Comparison of ENCODE assay signal across 10 mouse cellular contexts in the genomic region with DNA sequence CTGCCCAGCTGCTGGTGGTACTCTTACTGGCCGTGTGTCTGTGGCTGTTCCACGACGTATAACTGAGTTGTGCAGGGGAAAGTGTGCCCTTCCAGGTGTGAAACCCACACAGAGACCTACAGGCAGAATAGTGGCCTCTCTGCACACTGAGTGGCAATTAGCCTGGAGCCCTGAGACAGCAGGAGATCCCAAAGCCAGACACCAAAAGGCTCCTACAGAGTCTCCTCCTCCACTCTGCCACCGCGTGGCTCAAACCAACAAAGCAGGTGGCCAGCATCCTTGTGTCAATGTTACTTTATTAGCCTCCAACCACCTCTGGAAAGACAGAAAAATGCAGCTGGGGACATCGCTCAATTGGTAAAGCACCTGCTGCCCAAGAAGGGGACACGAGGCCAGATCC. TPM values are rescaled to one million over a fixed set of nuclear protein-coding genes. Genes with fewer than 3 reads are reported as not detected.
DNase-seq lines count a peak whose midpoint lies in the region; ATAC-seq and TF ChIP-seq lines count a peak whose summit lies in the region.
"Had no signal": no experiment of that assay in that cellular context is flagged by ENCODE, and none has a peak within 500 bp of the region (broad histone marks: within the 10 kb centered on the region; RNA-seq: fewer than 3 reads in every experiment).

No protein-coding gene starts in this region.

- no peaks in the 10 kb centered on the region for H3K27me3 ChIP-seq in cerebellum, adult 2 months (ENCODE audit: control insufficient read depth, insufficient read depth, low read length)
- peaks cover 23% of the 10 kb centered on the region for H3K27me3 ChIP-seq in hindbrain, embryonic 10.5 days (ENCODE audit: insufficient read depth, poor library complexity, severe bottlenecking)
- H3K27me3 ChIP-seq in hindbrain, embryonic 11.5 days (ENCODE audit: control insufficient read depth, insufficient read depth, low read length) = peaks cover 2% of the 10 kb centered on the region; the same call in 1 of the 2 replicates
- no peaks in the 10 kb centered on the region for H3K27me3 ChIP-seq in neural tube, embryonic 13.5 days
- H3K27me3 ChIP-seq in neural tube, embryonic 15.5 days (replicated peaks) = no peaks in the 10 kb centered on the region
- H3K27me3 ChIP-seq in stomach, postnatal 0 days (ENCODE audit: control insufficient read depth, insufficient read depth, low read length) = no peaks in the 10 kb centered on the region
- H3K27me3 ChIP-seq: Patski had no signal

- no peak overlapping the region for H3K4me2 ChIP-seq in hindbrain, embryonic 11.5 days (replicated peaks; ENCODE audit: low read depth, low read length)
- no peak overlapping the region for H3K4me2 ChIP-seq in neural tube, embryonic 13.5 days
- no peak overlapping the region for H3K4me2 ChIP-seq in neural tube, embryonic 15.5 days
- H3K4me2 ChIP-seq in stomach, postnatal 0 days (replicated peaks; ENCODE audit: low read depth) = no peak overlapping the region
- H3K4me2 ChIP-seq: liver, embryonic 15.5 days had no signal

- H3K4me1 ChIP-seq in cerebellum, adult 2 months (ENCODE audit: control insufficient read depth, insufficient read depth, low read length) = no peaks in the 10 kb centered on the region
- H3K4me1 ChIP-seq in hindbrain, embryonic 10.5 days (replicated peaks) = peaks cover 71% of the 10 kb centered on the region
- no peaks in the 10 kb centered on the region for H3K4me1 ChIP-seq in hindbrain, embryonic 11.5 days (replicated peaks; ENCODE audit: control insufficient read depth, insufficient read depth, low read length)
- H3K4me1 ChIP-seq in neural tube, embryonic 13.5 days (replicated peaks) = peaks cover 57% of the 10 kb centered on the region
- peaks cover 44% of the 10 kb centered on the region for H3K4me1 ChIP-seq in neural tube, embryonic 15.5 days
- no peaks in the 10 kb centered on the region for H3K4me1 ChIP-seq in stomach, postnatal 0 days (replicated peaks; ENCODE audit: control insufficient read depth, insufficient read depth)

- TF ChIP-seq POLR2A in cerebellum, adult 2 months (IDR thresholded peaks at IDR 0.05; ENCODE audit: borderline replicate concordance, insufficient read depth, low read length) = no peak

- no peaks in the 10 kb centered on the region for H3K9me3 ChIP-seq in hindbrain, embryonic 10.5 days
- no peaks in the 10 kb centered on the region for H3K9me3 ChIP-seq in hindbrain, embryonic 11.5 days (ENCODE audit: control insufficient read depth, low read length)
- no peaks in the 10 kb centered on the region for H3K9me3 ChIP-seq in neural tube, embryonic 13.5 days
- H3K9me3 ChIP-seq in neural tube, embryonic 15.5 days (replicated peaks) = no peaks in the 10 kb centered on the region
- H3K9me3 ChIP-seq in stomach, postnatal 0 days (ENCODE audit: control insufficient read depth, low read length) = no peaks in the 10 kb centered on the region
- H3K9me3 ChIP-seq: liver, embryonic 15.5 days had no signal

- 50% methylated on average over 7 of the region's 7 CpGs for WGBS in cerebellum, adult 2 months
- 42% methylated on average over 7 of the region's 7 CpGs for WGBS in hindbrain, embryonic 10.5 days
- WGBS in hindbrain, embryonic 11.5 days = 44% methylated on average over 7 of the region's 7 CpGs
- WGBS in neural tube, embryonic 13.5 days = 37% methylated on average over 7 of the region's 7 CpGs
- WGBS in neural tube, embryonic 15.5 days = 43% methylated on average over 7 of the region's 7 CpGs
- 46% methylated on average over 7 of the region's 7 CpGs for WGBS in stomach, postnatal 0 days

- peaks cover 11% of the 10 kb centered on the region for H3K36me3 ChIP-seq in hindbrain, embryonic 10.5 days
- H3K36me3 ChIP-seq in hindbrain, embryonic 11.5 days (ENCODE audit: control insufficient read depth, insufficient read depth, low read length) = no peaks in the 10 kb centered on the region; the same call in 1 of the 2 replicates
- peaks cover 9% of the 10 kb centered on the region for H3K36me3 ChIP-seq in neural tube, embryonic 13.5 days
- peaks cover 11% of the 10 kb centered on the region for H3K36me3 ChIP-seq in neural tube, embryonic 15.5 days
- 0 out of 2 replicates have a peak, but pooled peaks cover 3% of the 10 kb centered on the region for H3K36me3 ChIP-seq in stomach, postnatal 0 days (ENCODE audit: control insufficient read depth, insufficient read depth, low read length)

- TF ChIP-seq CTCF in cerebellum, adult 2 months (IDR thresholded peaks at IDR 0.05; ENCODE audit: borderline replicate concordance, insufficient read depth, low read depth, low read length) = peak; percentile 18; the same call in 1 of the 2 replicates
- TF ChIP-seq CTCF in stomach, postnatal 0 days (IDR thresholded peaks at IDR 0.05; ENCODE audit: low read depth) = peak; percentile 65

- no peak overlapping the region for H3K27ac ChIP-seq in cerebellum, adult 2 months (ENCODE audit: insufficient read depth, low read length)
- peak overlapping the region; percentile 19 for H3K27ac ChIP-seq in hindbrain, embryonic 10.5 days
- H3K27ac ChIP-seq in hindbrain, embryonic 11.5 days (ENCODE audit: low read depth, low read length) = no peak overlapping the region
- no peak overlapping the region; the same call in 1 of the 2 replicates for H3K27ac ChIP-seq in neural tube, embryonic 13.5 days (replicated peaks)
- H3K27ac ChIP-seq in neural tube, embryonic 15.5 days (replicated peaks) = no peak overlapping the region
- H3K27ac ChIP-seq in stomach, postnatal 0 days (replicated peaks) = peak overlapping the region; percentile 24; the same call in 1 of the 2 replicates
- H3K27ac ChIP-seq: liver, embryonic 15.5 days had no signal

- ATAC-seq in hindbrain, embryonic 11.5 days (ENCODE audit: low FRiP score) = no peak
- ATAC-seq in neural tube, embryonic 13.5 days (ENCODE audit: low read depth) = no peak
- no peak for ATAC-seq in neural tube, embryonic 15.5 days (ENCODE audit: low FRiP score)
- no peak for ATAC-seq in stomach, postnatal 0 days (ENCODE audit: low FRiP score, low TSS enrichment)
- ATAC-seq: Patski had no signal

- no peak overlapping the region for H3K4me3 ChIP-seq in cerebellum, adult 2 months (replicated peaks; ENCODE audit: insufficient read depth, low read depth, low read length)
- H3K4me3 ChIP-seq in hindbrain, embryonic 10.5 days = no peak overlapping the region
- H3K4me3 ChIP-seq in hindbrain, embryonic 11.5 days (ENCODE audit: low read depth, low read length) = no peak overlapping the region
- no peak overlapping the region for H3K4me3 ChIP-seq in neural tube, embryonic 13.5 days
- H3K4me3 ChIP-seq in neural tube, embryonic 15.5 days (replicated peaks) = no peak overlapping the region
- H3K4me3 ChIP-seq in stomach, postnatal 0 days (ENCODE audit: low read depth, low read length) = no peak overlapping the region
- H3K4me3 ChIP-seq: liver, embryonic 15.5 days had no signal

- TF ChIP-seq EP300 in stomach, postnatal 0 days (optimal IDR thresholded peaks at IDR 0.05) = no peak

- DNase-seq in cerebellum, adult 2 months = no peak
- no peak for DNase-seq in cerebellum, adult 8-10 months
- no peak for DNase-seq in hindbrain, embryonic 10.5 days (ENCODE audit: low spot score)
- no peak for DNase-seq in hindbrain, embryonic 11.5 days (ENCODE audit: low spot score)
- DNase-seq in stomach, postnatal 0 days (ENCODE audit: low spot score) = no peak
- no peak for DNase-seq in adrenal gland, postnatal 10 days

- H3K9ac ChIP-seq in hindbrain, embryonic 11.5 days (ENCODE audit: low read depth, low read length) = no peak overlapping the region
- peak overlapping the region; percentile 41; the same call in 1 of the 2 replicates for H3K9ac ChIP-seq in neural tube, embryonic 13.5 days
- no peak overlapping the region for H3K9ac ChIP-seq in neural tube, embryonic 15.5 days (replicated peaks)
- H3K9ac ChIP-seq in stomach, postnatal 0 days (ENCODE audit: low read length) = no peak overlapping the region
- H3K9ac ChIP-seq: liver, embryonic 15.5 days had no signal

RNA-seq across cellular contexts. Expression of a gene that starts 14.7 kb away (rescaled TPM):
- 105 and 113 TPM in 2 replicates for polyA plus RNA-seq in cerebellum, adult 2 months (2012; rRNA removed)
- polyA plus RNA-seq in hindbrain, embryonic 10.5 days (2016; fragmentation: Nextera tagmentation; extraction: Ambion mirVana) = 3.5 and 3.8 TPM in 2 replicates
- 2.4 and 2.8 TPM in 2 replicates for polyA plus RNA-seq in hindbrain, embryonic 11.5 days (2014; fragmentation: Nextera tagmentation; extraction: Ambion mirVana)
- polyA plus RNA-seq in neural tube, embryonic 13.5 days (2015; fragmentation: Nextera tagmentation; extraction: Ambion mirVana) = 16.1 and 17.2 TPM in 2 replicates
- polyA plus RNA-seq in neural tube, embryonic 15.5 days (2015; fragmentation: Nextera tagmentation; extraction: Ambion mirVana) = 28.7 and 31.1 TPM in 2 replicates
- 22.1 and 22.2 TPM in 2 replicates for polyA plus RNA-seq in stomach, postnatal 0 days (2015; fragmentation: Nextera tagmentation; extraction: Ambion mirVana)
- total RNA-seq in adrenal gland, postnatal 10 days (2021) = 10 to 100 TPM; 40.8 to 44.7 TPM

RNA-seq across cellular contexts. Expression of a gene that starts 15.5 kb away (rescaled TPM):
- polyA plus RNA-seq in cerebellum, adult 2 months (2012; rRNA removed) = 13.7 and 14.2 TPM in 2 replicates
- 0.47 and 1.2 TPM in 2 replicates for polyA plus RNA-seq in hindbrain, embryonic 10.5 days (2016; fragmentation: Nextera tagmentation; extraction: Ambion mirVana)
- polyA plus RNA-seq in hindbrain, embryonic 11.5 days (2014; fragmentation: Nextera tagmentation; extraction: Ambion mirVana) = 0.32 and 0.43 TPM in 2 replicates
- polyA plus RNA-seq in neural tube, embryonic 13.5 days (2015; fragmentation: Nextera tagmentation; extraction: Ambion mirVana) = 1.9 and 2.3 TPM in 2 replicates
- polyA plus RNA-seq in neural tube, embryonic 15.5 days (2015; fragmentation: Nextera tagmentation; extraction: Ambion mirVana) = 3.1 and 3.4 TPM in 2 replicates
- 2.6 and 2.7 TPM in 2 replicates for polyA plus RNA-seq in stomach, postnatal 0 days (2015; fragmentation: Nextera tagmentation; extraction: Ambion mirVana)
- total RNA-seq in adrenal gland, postnatal 10 days (2021) = 1 to 10 TPM; 4.1 to 6.0 TPM

RNA-seq across cellular contexts. Expression of a gene that starts 42.0 kb away (rescaled TPM):
- 1.9 and 2.2 TPM in 2 replicates for polyA plus RNA-seq in cerebellum, adult 2 months (2012; rRNA removed)
- polyA plus RNA-seq in hindbrain, embryonic 10.5 days (2016; fragmentation: Nextera tagmentation; extraction: Ambion mirVana) = 3.8 and 6.6 TPM in 2 replicates
- polyA plus RNA-seq in hindbrain, embryonic 11.5 days (2014; fragmentation: Nextera tagmentation; extraction: Ambion mirVana) = 2.1 and 2.7 TPM in 2 replicates
- 3.7 TPM in 2 replicates for polyA plus RNA-seq in neural tube, embryonic 13.5 days (2015; fragmentation: Nextera tagmentation; extraction: Ambion mirVana)
- polyA plus RNA-seq in neural tube, embryonic 15.5 days (2015; fragmentation: Nextera tagmentation; extraction: Ambion mirVana) = 1.4 and 4.0 TPM in 2 replicates
- polyA plus RNA-seq in stomach, postnatal 0 days (2015; fragmentation: Nextera tagmentation; extraction: Ambion mirVana) = 5.7 and 6.1 TPM in 2 replicates
- 10 to 100 TPM; 11.1 to 14.4 TPM for total RNA-seq in adrenal gland, postnatal 10 days (2021)

Comparison
In these comparisons a context has a peak if more than half of its experiments do, and no peak if none do; other contexts are left out.
1. H3K27ac ChIP-seq: peak in hindbrain, embryonic 10.5 days (single experiment) and stomach, postnatal 0 days (single experiment); none in cerebellum, adult 2 months (single experiment), hindbrain, embryonic 11.5 days (single experiment), neural tube, embryonic 13.5 days (single experiment) and neural tube, embryonic 15.5 days (single experiment).